Mouse (Mus musculus) embryonic facial prominence, embryonic 14.5 days (tissue): ENCODE results near the gene Ttll13. TPM values are rescaled to one million over a fixed set of nuclear protein-coding genes. Genes with fewer than 3 reads are reported as not detected.

Experiments used
- ATAC-seq: fragments of 200-750 bp; cut with Nextera tagmentation; 2 replicates; pipeline ENCODE4 v1.8.0; 2017; ENCODE audit warnings: low read depth, moderate number of reproducible peaks, moderate TSS enrichment
- DNase-seq: peaks from one replicate; pipeline ENCODE4 v3.0.0-alpha.2; 2015; ENCODE audit warnings: low spot score
- H3K27ac ChIP-seq: fragments of 300-500 bp; sonication (generic); replicated peaks from 2 replicates; pipeline ENCODE4 v1.5.1; 2014; ENCODE audit warnings: low read depth, mild to moderate bottlenecking, low read length, moderate library complexity
- H3K27me3 ChIP-seq: fragments of 300-500 bp; sonication (generic); replicated peaks from 2 replicates; pipeline ENCODE4 v1.6.1; 2014; ENCODE audit warnings: low read length; ENCODE audit not compliant: control insufficient read depth, insufficient read depth
- H3K36me3 ChIP-seq: fragments of 300-500 bp; sonication (generic); 2 replicates; pipeline ENCODE4 v1.6.1; 2014; ENCODE audit warnings: low read length, mixed read lengths; ENCODE audit not compliant: control insufficient read depth, insufficient read depth
- H3K4me1 ChIP-seq: fragments of 300-500 bp; sonication (generic); 2 replicates; pipeline ENCODE4 v1.6.1; 2014; ENCODE audit warnings: antibody characterized with exemption, low read length; ENCODE audit not compliant: control insufficient read depth, insufficient read depth
- H3K4me2 ChIP-seq: fragments of 300-500 bp; sonication (generic); 2 replicates; pipeline ENCODE4 v1.6.1; 2014; ENCODE audit warnings: low read depth, mild to moderate bottlenecking, low read length, moderate library complexity, mixed read lengths
- H3K4me3 ChIP-seq: fragments of 300-500 bp; sonication (generic); 2 replicates; pipeline ENCODE4 v1.5.1; 2014; ENCODE audit warnings: low read depth, mild to moderate bottlenecking, low read length
- H3K9ac ChIP-seq: fragments of 300-500 bp; sonication (generic); 2 replicates; pipeline ENCODE4 v1.6.1; 2014; ENCODE audit warnings: low read depth, mild to moderate bottlenecking, low read length, moderate library complexity, mixed read lengths
- H3K9me3 ChIP-seq: fragments of 300-500 bp; sonication (generic); 2 replicates; pipeline ENCODE4 v1.6.1; 2016; ENCODE audit warnings: low read length; ENCODE audit not compliant: control insufficient read depth
- WGBS: fragments of 180-500 bp; shearing (Covaris S2); extraction: QIAGEN DNeasy Blood & Tissue Kit; methylation state at CpG from one replicate; pipeline ENCODE4 v1.1.7; 2014; 5-methylcytosine and 5-hydroxymethylcytosine counted together
- polyA plus RNA-seq: library from polyadenylated mRNA; unstranded; fragments of >200 nt; fragmentation: Nextera tagmentation; extraction: Ambion mirVana; gene quantifications from 2 replicates; pipeline ENCODE4 v1.2.1, GENCODE M21; 2014

Gene Ttll13
- polyA plus RNA-seq, 1 experiment from 2014 or later = 0.79 TPM

GRCm38 (mm10) chr7:80281646-80282045, 35.5 kb downstream of the Ttll13 start:
- Histone ChIP-seq H3K4me3 (no peak overlapping the region), H3K4me2 (no peak overlapping the region), H3K36me3 (peaks cover 84% of the 10 kb centered on the region), H3K9ac (no peak overlapping the region), H3K4me1 (no peaks in the 10 kb centered on the region), H3K27me3 (no peaks in the 10 kb centered on the region), H3K27ac (no peak overlapping the region), H3K9me3 (no peaks in the 10 kb centered on the region)
- DNase-seq (no peak), ATAC-seq (no peak)
- WGBS = 87% methylated on average over 3 of the region's 3 CpGs

GRCm38 (mm10) chr7:80283226-80283918, 37.2 kb downstream of the Ttll13 start:
- H3K4me2 ChIP-seq = no peak overlapping the region
- peaks cover 85% of the 10 kb centered on the region for H3K36me3 ChIP-seq
- H3K4me1 ChIP-seq = no peaks in the 10 kb centered on the region
- ATAC-seq = no peak
- H3K27me3 ChIP-seq = no peaks in the 10 kb centered on the region
- H3K9ac ChIP-seq = no peak overlapping the region
- no peak overlapping the region for H3K27ac ChIP-seq
- DNase-seq = no peak
- no peak overlapping the region for H3K4me3 ChIP-seq
- H3K9me3 ChIP-seq = no peaks in the 10 kb centered on the region
- WGBS = 86% methylated on average over 3 of the region's 3 CpGs

GRCm38 (mm10) chr7:80284391-80284790, 38.2 kb downstream of the Ttll13 start:
- peaks cover 75% of the 10 kb centered on the region for H3K36me3 ChIP-seq
- H3K9ac ChIP-seq = no peak overlapping the region
- WGBS = 93% methylated on average over 5 of the region's 5 CpGs
- no peak for ATAC-seq
- H3K4me3 ChIP-seq = no peak overlapping the region
- H3K4me2 ChIP-seq = no peak overlapping the region
- H3K27me3 ChIP-seq = no peaks in the 10 kb centered on the region
- no peaks in the 10 kb centered on the region for H3K4me1 ChIP-seq
- H3K9me3 ChIP-seq = no peaks in the 10 kb centered on the region
- DNase-seq = no peak
- H3K27ac ChIP-seq = no peak overlapping the region

- Histone ChIP-seq H3K4me1 (no peaks in the 10 kb centered on the region), H3K27ac (no peak overlapping the region), H3K9ac (no peak overlapping the region), H3K36me3 (peaks cover 65% of the 10 kb centered on the region), H3K4me3 (no peak overlapping the region), H3K27me3 (no peaks in the 10 kb centered on the region), H3K9me3 (no peaks in the 10 kb centered on the region), H3K4me2 (no peak overlapping the region)
- DNase-seq (no peak), ATAC-seq (no peak)
- WGBS = 94% methylated on average over 6 of the region's 6 CpGs
These were observed 39.5 kb downstream of the Ttll13 start for GRCm38 (mm10) chr7:80285725-80286124.

GRCm38 (mm10) chr7:80287736-80288135, 41.6 kb downstream of the Ttll13 start:
- Histone ChIP-seq H3K4me3 (no peak overlapping the region), H3K27me3 (no peaks in the 10 kb centered on the region), H3K4me2 (no peak overlapping the region), H3K27ac (no peak overlapping the region), H3K9ac (no peak overlapping the region), H3K4me1 (no peaks in the 10 kb centered on the region), H3K36me3 (peaks cover 55% of the 10 kb centered on the region), H3K9me3 (no peaks in the 10 kb centered on the region)
- ATAC-seq (no peak), DNase-seq (no peak)
- 74% methylated on average over 10 of the region's 10 CpGs for WGBS

- Histone ChIP-seq H3K27me3 (no peaks in the 10 kb centered on the region), H3K4me2 (peak within 1 kb of the TSS; percentile 69), H3K9ac (peak within 1 kb of the TSS; percentile 82), H3K27ac (peak within 1 kb of the TSS; percentile 81), H3K9me3 (no peaks in the 10 kb centered on the region), H3K4me3 (peak within 1 kb of the TSS; percentile 84), H3K36me3 (no peaks in the 10 kb centered on the region), H3K4me1 (peaks cover 5% of the 10 kb centered on the region)
- peak; percentile 99 for DNase-seq
- ATAC-seq = peak; percentile 99
- WGBS = 0% methylated on average over 39 of the region's 52 CpGs
These were observed 48.0 kb downstream of the Ttll13 start, which contains the start of gene Prc1 for GRCm38 (mm10) chr7:80294062-80294763. Gene Prc1 (plus strand): TSS chr7:80294450.

- Histone ChIP-seq H3K4me3 (peak overlapping the region; percentile 84), H3K9ac (peak overlapping the region; percentile 82), H3K27ac (peak overlapping the region; percentile 79), H3K4me1 (peaks cover 5% of the 10 kb centered on the region), H3K36me3 (no peaks in the 10 kb centered on the region; the same call in 1 of the 2 replicates), H3K4me2 (peak overlapping the region; percentile 69), H3K27me3 (no peaks in the 10 kb centered on the region), H3K9me3 (no peaks in the 10 kb centered on the region)
- ATAC-seq (peak; percentile 66), DNase-seq (peak; percentile 57)
- 8% methylated on average over 37 of the region's 37 CpGs for WGBS
These were observed 48.8 kb downstream of the Ttll13 start for GRCm38 (mm10) chr7:80294764-80295648.

GRCm38 (mm10) chr7:80296462-80296861, 50.3 kb downstream of the Ttll13 start:
- no peak overlapping the region for H3K4me3 ChIP-seq
- H3K4me2 ChIP-seq = peak overlapping the region; percentile 69; the same call in 1 of the 2 replicates
- H3K9me3 ChIP-seq = no peaks in the 10 kb centered on the region
- H3K9ac ChIP-seq = no peak overlapping the region
- no peaks in the 10 kb centered on the region for H3K27me3 ChIP-seq
- no peak overlapping the region for H3K27ac ChIP-seq
- WGBS = 93% methylated on average over 6 of the region's 6 CpGs
- H3K36me3 ChIP-seq = peaks cover 7% of the 10 kb centered on the region
- ATAC-seq (no peak), DNase-seq (no peak)
- peaks cover 5% of the 10 kb centered on the region for H3K4me1 ChIP-seq
